Comparison of ENCODE assay signal across 7 mouse cellular contexts in genomic region chr16:58028541-58028940, GRCm38 (mm10).
DNase-seq lines count a peak whose midpoint lies in the region; ATAC-seq and TF ChIP-seq lines count a peak whose summit lies in the region.
"Not testable (repeated sequence)": the region's sequence is repeated elsewhere in the genome, so short reads cannot be mapped to it uniquely, and the experiment has no call there.

No protein-coding gene starts in this region.

- 0 out of 2 replicates have a peak, but pooled peaks have one; percentile 28 for ATAC-seq in lung, embryonic 14.5 days (ENCODE audit: insufficient read depth)

- not testable (repeated sequence) for TF ChIP-seq CTCF in heart, adult 2 months (IDR thresholded peaks at IDR 0.05); lung, embryonic 14.5 days (IDR thresholded peaks at IDR 0.05; ENCODE audit: low read depth)

- intact Hi-C loops in gastrocnemius, postnatal 14 days (cut with DNase I; ENCODE audit: low total_unique reads); heart, adult 2 months (cut with DNase I); heart, postnatal 14 days (cut with DNase I): not testable (repeated sequence)

- H3K4me2 ChIP-seq in lung, embryonic 14.5 days: not testable (repeated sequence)

- H3K9ac ChIP-seq in heart, adult 2 months (ENCODE audit: low read depth, low read length); lung, embryonic 14.5 days: not testable (repeated sequence)

- not testable (repeated sequence) for TF ChIP-seq POLR2A in heart, adult 2 months (IDR thresholded peaks at IDR 0.05; ENCODE audit: insufficient read depth, low read depth, low read length)

- 69% methylated on average over 1 of the region's 1 CpGs for WGBS in heart, adult 2 months
- 66% methylated on average over 1 of the region's 1 CpGs for WGBS in lung, embryonic 14.5 days

- DNase-seq in cerebellum, postnatal 14 days: peak; percentile 7 to 11
- peak; percentile 3 for DNase-seq in gastrocnemius, postnatal 14 days
- DNase-seq in heart, adult 11 months: peak; percentile 91
- peak; percentile 8 to 18 for DNase-seq in heart, adult 2 months
- DNase-seq in heart, postnatal 14 days: peak; percentile 5 to 29
- DNase-seq in heart, postnatal 4 days: peak; percentile 7
- peak; percentile 28 for DNase-seq in lung, embryonic 14.5 days

- not testable (repeated sequence) for H3K4me1 ChIP-seq in heart, adult 2 months (ENCODE audit: control insufficient read depth, insufficient read depth, low read length); lung, embryonic 14.5 days (ENCODE audit: insufficient read depth)

- TF ChIP-seq EP300 in heart, adult 2 months (IDR thresholded peaks at IDR 0.05; ENCODE audit: insufficient read depth, low read depth, low read length): not testable (repeated sequence)

- not testable (repeated sequence) for H3K27ac ChIP-seq in heart, adult 2 months; lung, embryonic 14.5 days (ENCODE audit: low read depth)

- H3K4me3 ChIP-seq in heart, adult 2 months; lung, embryonic 14.5 days (ENCODE audit: low read depth, low read length): not testable (repeated sequence)

- H3K9me3 ChIP-seq in lung, embryonic 14.5 days (ENCODE audit: low read depth, low read length): not testable (repeated sequence)

- H3K27me3 ChIP-seq in heart, adult 2 months (ENCODE audit: control insufficient read depth, insufficient read depth, low read length); lung, embryonic 14.5 days (ENCODE audit: insufficient read depth, low read length): not testable (repeated sequence)

- H3K36me3 ChIP-seq in heart, adult 2 months (ENCODE audit: control insufficient read depth, insufficient read depth, low read length); lung, embryonic 14.5 days (ENCODE audit: insufficient read depth): not testable (repeated sequence)

- not testable (repeated sequence) for H3K79me2 ChIP-seq in heart, adult 2 months (replicated peaks; ENCODE audit: control insufficient read depth, insufficient read depth, low read length)

Comparison
In these comparisons a context has a peak if more than half of its experiments do, and no peak if none do; other contexts are left out.
1. DNase-seq: peak in every context shown above with its lines; median percentile 91 in heart, adult 11 months; 28 in lung, embryonic 14.5 days; 17 in heart, postnatal 14 days; 13 in heart, adult 2 months; 9 in cerebellum, postnatal 14 days; 7 in heart, postnatal 4 days; 3 in gastrocnemius, postnatal 14 days.